Comparison of ENCODE assay signal across 32 mouse cellular contexts in genomic region chr15:78990970-78991525, GRCm38 (mm10). TPM values are rescaled to one million over a fixed set of nuclear protein-coding genes. Genes with fewer than 3 reads are reported as not detected.
A peak's percentile ranks its signal among the peaks of the same experiment; 100 is the strongest.
DNase-seq lines count a peak whose midpoint lies in the region; ATAC-seq and TF ChIP-seq lines count a peak whose summit lies in the region.
"Had no signal": no experiment of that assay in that cellular context is flagged by ENCODE, and none has a peak within 500 bp of the region (broad histone marks: within the 10 kb centered on the region; RNA-seq: fewer than 3 reads in every experiment).

No protein-coding gene starts in this region.

- TF ChIP-seq CTCF in gastrocnemius, adult 2 months (IDR thresholded peaks at IDR 0.05): no peak
- no peak for TF ChIP-seq CTCF in G1E (IDR thresholded peaks at IDR 0.05; ENCODE audit: low read depth, low read length)

- DNase-seq in adrenal gland, adult 8-10 months: peak; percentile 59
- no peak for DNase-seq in adrenal gland, postnatal 25 days
- no peak for DNase-seq in gastrocnemius, adult 2 months
- DNase-seq in gastrocnemius, postnatal 25 days: no peak
- peak; percentile 34 for DNase-seq in kidney, postnatal 10 days
- DNase-seq in kidney, adult 11 months: no peak
- no peak for DNase-seq in G1E (ENCODE audit: low spot score)
- DNase-seq in layer of hippocampus, adult 18-20 months (ENCODE audit: low spot score in 2 of 2): no peak
- DNase-seq: cerebellum, adult 11-12 months; cerebellum, adult 8-10 months; cerebellum, postnatal 14 days; forebrain, postnatal 0 days; gastrocnemius, postnatal 36 days; heart, adult 2 months; heart, postnatal 36 days; kidney, adult 18-20 months had no signal

- no peaks in the 10 kb centered on the region for H3K27me3 ChIP-seq in G1E (ENCODE audit: insufficient read depth, low read length)
- H3K27me3 ChIP-seq: embryonic facial prominence, embryonic 12.5 days; embryonic facial prominence, embryonic 15.5 days; hindbrain, embryonic 13.5 days; intestine, embryonic 15.5 days; Patski had no signal

- H3K27ac ChIP-seq in gastrocnemius, adult 2 months: peak overlapping the region; percentile 99
- H3K27ac ChIP-seq: embryonic facial prominence, embryonic 12.5 days; embryonic facial prominence, embryonic 15.5 days; heart, adult 2 months; hindbrain, embryonic 10.5 days; hindbrain, embryonic 13.5 days; intestine, embryonic 15.5 days had no signal

- H3K9me3 ChIP-seq in G1E (replicated peaks): no peaks in the 10 kb centered on the region
- H3K9me3 ChIP-seq: embryonic facial prominence, embryonic 12.5 days; embryonic facial prominence, embryonic 15.5 days; heart, embryonic 10.5 days; hindbrain, embryonic 10.5 days; hindbrain, embryonic 13.5 days; intestine, embryonic 15.5 days had no signal

- H3K4me1 ChIP-seq in G1E (ENCODE audit: insufficient read depth, low read depth, low read length): peaks cover 5% of the 10 kb centered on the region; the same call in 1 of the 2 replicates

- intact Hi-C loops in gastrocnemius, adult 2 months (cut with DNase I): no loop called here

- H3K4me3 ChIP-seq in gastrocnemius, adult 2 months: no peak overlapping the region
- H3K4me3 ChIP-seq in G1E (ENCODE audit: low read depth, low read length): 0 out of 2 replicates have a peak overlapping the region, but pooled peaks have one; percentile 1
- H3K4me3 ChIP-seq: embryonic facial prominence, embryonic 12.5 days; embryonic facial prominence, embryonic 15.5 days; heart, adult 2 months; heart, embryonic 10.5 days; hindbrain, embryonic 10.5 days; hindbrain, embryonic 13.5 days; intestine, embryonic 15.5 days had no signal

- ATAC-seq in G1E (ENCODE audit: extremely low read depth, insufficient number of reproducible peaks, low FRiP score, poor library complexity, severe bottlenecking): no peak
- ATAC-seq: CD4-positive, CD25-positive, alpha-beta regulatory T cell, adult 4 months; forebrain, embryonic 14.5 days; forebrain, postnatal 0 days; hindbrain, embryonic 16.5 days; intestine, embryonic 15.5 days; Patski had no signal

- peaks cover 100% of the 10 kb centered on the region for H3K36me3 ChIP-seq in G1E (replicated peaks)

RNA-seq across cellular contexts. Expression of gene H1f0, which starts 37.2 kb away (rescaled TPM):
- total RNA-seq in adrenal gland, adult 8-10 months (2022): 100 to 1,000 TPM; 122 to 250 (median 176) TPM
- 159 and 217 TPM in 2 replicates for total RNA-seq in adrenal gland, postnatal 25 days (2021)
- 10 to 100 TPM; 71.8 to 76.8 TPM for total RNA-seq in gastrocnemius, adult 2 months (2021)
- 10 to 100 TPM; 73.2 to 75.3 TPM for total RNA-seq in gastrocnemius, postnatal 25 days (2021)
- total RNA-seq in G1E (2014; fragmentation: Nextera tagmentation) (not detected in 2 replicates), G1E (2017) (0.16 TPM in 1 of 2 replicates, not detected in the other)
- polyA plus RNA-seq in G1E (2012): 0.03 and 0.05 TPM in 2 replicates
- total RNA-seq in layer of hippocampus, adult 18-20 months (2021): 10 to 100 TPM; 83.7 to 93.8 TPM

RNA-seq across cellular contexts. Expression of gene Triobp, which starts 43.5 kb away (rescaled TPM):
- total RNA-seq in adrenal gland, adult 8-10 months (2022): 100 to 1,000 TPM; 121 to 175 (median 150) TPM
- total RNA-seq in adrenal gland, postnatal 25 days (2021): 113 and 114 TPM in 2 replicates
- total RNA-seq in gastrocnemius, adult 2 months (2021): 10 to 100 TPM; 33.2 to 36.6 TPM
- 10 to 100 TPM; 35.3 to 42.2 TPM for total RNA-seq in gastrocnemius, postnatal 25 days (2021)
- 67.0 and 104 TPM in 2 replicates for total RNA-seq in G1E (2014; fragmentation: Nextera tagmentation)
- total RNA-seq in G1E (2017): 23.6 and 24.4 TPM in 2 replicates
- polyA plus RNA-seq in G1E (2012): 42.5 and 45.6 TPM in 2 replicates
- total RNA-seq in layer of hippocampus, adult 18-20 months (2021): 1 to 10 TPM; 9.0 to 9.2 TPM

RNA-seq across cellular contexts. Expression of gene Galr3, which starts 50.6 kb away (rescaled TPM):
- total RNA-seq in adrenal gland, adult 8-10 months (2022): under 1 TPM in 3 of 4 experiments, not detected in 1; 0.28 to 0.31 (median 0.30) TPM
- total RNA-seq in adrenal gland, postnatal 25 days (2021): 0.39 TPM in 1 of 2 replicates, not detected in the other
- not detected for total RNA-seq in gastrocnemius, adult 2 months (2021)
- total RNA-seq in gastrocnemius, postnatal 25 days (2021): not detected
- not detected in 2 replicates for total RNA-seq in G1E (2014; fragmentation: Nextera tagmentation)
- total RNA-seq in G1E (2017): not detected in 2 replicates
- not detected in 2 replicates for polyA plus RNA-seq in G1E (2012)
- total RNA-seq in layer of hippocampus, adult 18-20 months (2021): under 1 TPM in 1 of 2 experiments, not detected in 1; 0.42 TPM
- total RNA-seq: ES-E14; gastrocnemius, adult 8-10 months; gastrocnemius, postnatal 36 days; heart, adult 2 months; heart, postnatal 36 days had no signal
- polyA plus RNA-seq: C2C12; CD4-positive, CD25-positive, alpha-beta regulatory T cell, adult 4 months; embryonic facial prominence, embryonic 12.5 days; forebrain, embryonic 11.5 days; forebrain, embryonic 14.5 days; heart, adult 2 months; heart, embryonic 14.5 days; heart, postnatal 0 days; hindbrain, embryonic 10.5 days; hindbrain, embryonic 13.5 days had no signal

RNA-seq across cellular contexts. Expression of gene Nol12, which starts 56.3 kb away (rescaled TPM):
- 10 to 100 TPM; 51.2 to 58.9 (median 52.1) TPM for total RNA-seq in adrenal gland, adult 8-10 months (2022)
- total RNA-seq in adrenal gland, postnatal 25 days (2021): 42.7 and 44.0 TPM in 2 replicates
- 10 to 100 TPM; 20.6 to 22.3 TPM for total RNA-seq in gastrocnemius, adult 2 months (2021)
- total RNA-seq in gastrocnemius, postnatal 25 days (2021): 10 to 100 TPM; 22.2 to 23.1 TPM
- total RNA-seq in G1E (2014; fragmentation: Nextera tagmentation) (13.2 and 25.6 TPM in 2 replicates), G1E (2017) (20.1 and 24.2 TPM in 2 replicates)
- polyA plus RNA-seq in G1E (2012): 15.9 and 16.7 TPM in 2 replicates
- total RNA-seq in layer of hippocampus, adult 18-20 months (2021): 10 to 100 TPM; 36.2 to 37.5 TPM

Comparison
In these comparisons a context has a peak if more than half of its experiments do, and no peak if none do; other contexts are left out.
1. DNase-seq: peak in adrenal gland, adult 8-10 months (single experiment) and kidney, postnatal 10 days (single experiment); none in adrenal gland, postnatal 25 days (single experiment), gastrocnemius, adult 2 months (single experiment), gastrocnemius, postnatal 25 days (single experiment), kidney, adult 11 months (single experiment), G1E (single experiment) and layer of hippocampus, adult 18-20 months (0 of 2).
2. RNA of gene H1f0, which starts 37.2 kb away (total RNA-seq): 159 to 217 TPM in adrenal gland, postnatal 25 days, 122 to 250 TPM in adrenal gland, adult 8-10 months, 83.7 to 93.8 TPM in layer of hippocampus, adult 18-20 months, 71.8 to 76.8 TPM in gastrocnemius, adult 2 months and 73.2 to 75.3 TPM in gastrocnemius, postnatal 25 days; 0.16 TPM in G1E; every median in the first group is over 10 times any median in the second.